Mouse (Mus musculus): ENCODE data around the gene Map2k1.
"Not testable (repeated sequence)": the region's sequence is repeated elsewhere in the genome, so short reads cannot be mapped to it uniquely, and the experiment has no call there.

Map2k1 gene

GRCm38 (mm10) chr9:64202866-64203265 is 50.6 kb downstream of the Map2k1 start:
- no peak for DNase-seq

- no peak for DNase-seq
Observed at GRCm38 (mm10) chr9:64202331-64202730, 51.1 kb downstream of the Map2k1 start.

- peak; percentile 47 to 52 for DNase-seq
Observed at GRCm38 (mm10) chr9:64199897-64200296, 53.5 kb downstream of the Map2k1 start.

- DNase-seq = not testable (repeated sequence)
Observed at GRCm38 (mm10) chr9:64198763-64199418, 54.5 kb downstream of the Map2k1 start.

- DNase-seq = no peak
Observed at GRCm38 (mm10) chr9:64198068-64198762, 55.2 kb downstream of the Map2k1 start.

GRCm38 (mm10) chr9:64197524-64197923 is 55.9 kb downstream of the Map2k1 start:
- DNase-seq = no peak

- no peak for DNase-seq
Observed at GRCm38 (mm10) chr9:64195554-64195953, 57.9 kb downstream of the Map2k1 start.

- no peak for DNase-seq
Observed at GRCm38 (mm10) chr9:64193879-64194278, 59.6 kb downstream of the Map2k1 start.

GRCm38 (mm10) chr9:64184166-64184840 is 69.1 kb downstream of the Map2k1 start:
- DNase-seq = no peak

- DNase-seq = not testable (repeated sequence)
Observed at GRCm38 (mm10) chr9:64183295-64183694, 70.1 kb downstream of the Map2k1 start.

GRCm38 (mm10) chr9:64178974-64179646 is 74.3 kb downstream of the Map2k1 start, which contains the start of gene Snapc5:
Gene Snapc5, plus strand, starts transcription at chr9:64179274.
- DNase-seq = peak; percentile 91 to 95

GRCm38 (mm10) chr9:64178610-64178973 is 74.8 kb downstream of the Map2k1 start:
- DNase-seq = no peak

- no peak for DNase-seq
Observed at GRCm38 (mm10) chr9:64175378-64175777, 78.1 kb downstream of the Map2k1 start.

- DNase-seq = no peak
Observed at GRCm38 (mm10) chr9:64174766-64175165, 78.7 kb downstream of the Map2k1 start.

GRCm38 (mm10) chr9:64174341-64174740 is 79.1 kb downstream of the Map2k1 start:
- DNase-seq = no peak

- DNase-seq = no peak
Observed at GRCm38 (mm10) chr9:64173666-64174220, 79.7 kb downstream of the Map2k1 start.

- peak; percentile 75 to 89 for DNase-seq
Observed at GRCm38 (mm10) chr9:64172816-64173665, 80.4 kb downstream of the Map2k1 start, which contains the start of the genes Zwilch and Rpl4. Gene Zwilch, minus strand, starts transcription at chr9:64173104. Gene Rpl4, plus strand, starts transcription at chr9:64173375.

GRCm38 (mm10) chr9:64172145-64172815 is 81.2 kb downstream of the Map2k1 start:
- no peak for DNase-seq

- not testable (repeated sequence) for DNase-seq
Observed at GRCm38 (mm10) chr9:64169967-64170366, 83.5 kb downstream of the Map2k1 start.

GRCm38 (mm10) chr9:64160471-64160870 is 93.0 kb downstream of the Map2k1 start:
- DNase-seq = no peak

GRCm38 (mm10) chr9:64156641-64157040 is 96.8 kb downstream of the Map2k1 start:
- DNase-seq = no peak
